Mouse (Mus musculus) MEL (cell line): ENCODE data around the gene Tbxas1.

Experiments
- CTCF ChIP-seq, 3 experiments: IDR thresholded peaks in 2 of 3; conservative IDR thresholded peaks in 1 of 3; 2 replicates each; pipeline ENCODE4 v1.5.1; 2011 to 2012; ENCODE audit warnings: low read length in 3 of 3, low read depth in 2 of 3, mild to moderate bottlenecking in 2 of 3, improper control_type of control experiment in 1 of 3, inconsistent platforms in 1 of 3, mixed read lengths in 1 of 3, moderate library complexity in 1 of 3; ENCODE audit not compliant: control insufficient read depth in 1 of 3, insufficient read depth in 1 of 3, poor library complexity in 1 of 3, severe bottlenecking in 1 of 3
- MAX ChIP-seq: IDR thresholded peaks from 2 replicates; pipeline ENCODE4 v1.6.1; 2011; ENCODE audit warnings: low read length, improper control_type of control experiment
- POLR2AphosphoS2 ChIP-seq: IDR thresholded peaks from 2 replicates; pipeline ENCODE4 v1.6.1; 2011; ENCODE audit warnings: low read length, improper control_type of control experiment
- TCF12 ChIP-seq: IDR thresholded peaks from 2 replicates; pipeline ENCODE4 v1.6.1; 2014; ENCODE audit warnings: low read depth, mild to moderate bottlenecking, inconsistent platforms, low read length, improper control_type of control experiment, moderate library complexity

DNA sequence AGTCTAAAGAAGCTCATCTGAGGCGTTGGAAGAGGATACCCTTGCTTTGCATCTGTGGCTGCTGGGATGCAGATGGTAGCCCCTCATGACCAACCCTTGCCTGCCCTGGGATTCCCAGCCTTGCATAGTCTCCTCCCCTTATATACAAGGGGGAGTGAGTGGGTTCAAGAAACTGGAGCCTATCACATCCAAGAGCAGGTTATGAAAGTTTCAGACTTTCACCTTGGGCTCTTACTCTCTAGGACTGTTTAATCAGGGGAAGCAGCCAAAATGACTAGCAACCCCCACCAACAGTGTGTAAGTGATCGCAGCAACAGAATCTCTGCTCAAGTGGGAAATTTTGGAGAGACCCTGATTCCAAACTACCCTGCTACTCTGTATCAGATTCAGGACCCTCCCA lies 60.8 kb downstream of the Tbxas1 start:
- TF ChIP-seq MAX (no peak), TCF12 (no peak), POLR2AphosphoS2 (no peak), CTCF (IDR thresholded peaks at IDR 0.05 in 2 of 3, conservative IDR thresholded peaks at IDR 0.05 in 1 of 3; ENCODE audit: control insufficient read depth in 1 of 3, insufficient read depth in 1 of 3, low read depth in 2 of 3, low read length in 3 of 3, poor library complexity in 1 of 3, severe bottlenecking in 1 of 3) (no peak)
